Mouse (Mus musculus): ENCODE results near the gene Pdpn. TPM values are rescaled to one million over a fixed set of nuclear protein-coding genes. Genes with fewer than 3 reads are reported as not detected.

The Pdpn gene
- total RNA-seq, 4 experiments from 2014 or later, result 15.2 to 25.6 (median 19.6) TPM

DNA sequence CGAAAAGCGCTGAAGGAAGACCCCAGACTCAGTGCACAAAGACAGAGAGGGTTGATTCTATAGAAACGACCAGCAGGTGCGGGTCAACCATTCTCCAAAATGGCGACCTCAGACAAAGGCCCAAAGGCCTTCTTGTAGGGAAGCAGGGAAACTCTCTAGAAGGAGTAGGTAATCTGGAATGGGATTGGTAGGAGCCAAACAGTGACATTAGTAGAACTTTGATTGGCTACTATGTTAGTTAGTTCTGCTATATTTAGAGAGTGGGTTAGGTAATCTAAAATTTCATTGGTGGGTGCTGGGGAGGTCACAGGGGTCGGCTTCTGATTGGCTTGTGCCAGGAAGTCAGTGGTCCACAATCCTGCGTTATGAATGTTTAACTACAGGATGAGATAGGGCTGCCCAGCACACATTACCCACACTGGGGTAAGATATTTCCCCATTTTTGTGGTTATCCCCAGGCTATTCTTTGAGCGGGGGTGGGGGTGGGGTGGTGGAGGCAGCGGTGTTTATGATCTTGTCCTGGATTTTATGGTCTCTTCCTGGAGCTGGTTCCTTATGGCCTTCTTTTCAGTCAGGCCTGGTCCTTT, 59.7 kb downstream of the Pdpn start:
- no peak for DNase-seq (ENCODE audit: low spot score in 2 of 2)

DNA sequence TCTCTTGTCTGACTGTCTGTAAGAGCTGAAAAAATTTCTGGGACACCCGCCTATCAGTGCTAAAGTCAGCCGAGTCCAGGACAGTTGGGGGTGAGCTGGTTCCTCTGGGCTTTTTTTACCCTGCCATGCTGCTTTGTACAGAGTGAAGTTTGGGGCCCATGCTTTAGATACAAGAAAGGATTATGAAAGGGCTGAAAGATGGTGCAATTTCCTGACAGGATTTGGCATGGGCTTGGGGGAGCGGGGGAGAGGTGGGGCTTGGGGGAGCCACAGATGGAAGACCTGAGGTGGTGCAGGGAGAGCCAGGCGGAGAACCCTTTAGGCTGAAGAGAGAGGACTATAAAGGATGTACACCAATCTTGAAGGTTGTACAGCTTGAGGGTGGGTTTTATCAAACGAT, 60.2 kb downstream of the Pdpn start:
- DNase-seq (ENCODE audit: low spot score in 2 of 2), result no peak

DNA sequence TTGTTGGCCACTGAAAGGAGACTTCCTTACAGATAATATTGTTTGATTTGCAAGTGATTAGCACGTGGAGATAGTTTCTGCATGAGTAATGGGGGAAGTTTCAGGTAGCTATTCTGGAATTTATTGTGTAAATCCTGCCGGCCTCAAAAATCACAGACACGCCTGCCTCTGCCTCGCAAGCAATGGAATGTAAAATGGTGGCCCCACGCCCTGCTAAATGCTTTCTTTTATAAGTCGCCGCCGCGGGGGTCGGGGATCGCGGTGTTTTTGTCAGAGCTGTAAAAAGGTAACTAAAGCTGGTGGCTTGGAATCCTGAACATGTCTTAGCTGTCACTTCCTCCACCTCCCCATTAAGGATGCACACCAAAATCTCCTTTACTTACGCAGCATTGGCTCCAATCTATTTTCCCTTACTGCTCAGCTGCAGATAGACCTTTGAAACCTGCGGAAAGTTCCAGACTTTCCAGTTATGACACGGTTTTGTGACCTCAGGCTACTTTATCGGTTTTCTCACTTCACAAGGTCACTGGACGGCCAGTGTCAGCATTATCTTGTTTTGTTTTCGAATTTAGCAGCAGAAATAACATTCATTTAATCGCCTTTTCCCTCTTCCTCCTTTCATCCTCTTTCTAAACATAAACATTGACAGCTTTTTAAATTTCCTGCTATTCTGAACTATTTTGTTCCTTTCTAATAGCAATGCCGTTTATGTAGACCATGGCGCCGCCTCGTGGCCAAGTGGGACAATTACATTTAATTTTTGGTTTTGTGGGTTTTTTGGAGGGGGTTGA, 60.9 kb downstream of the Pdpn start:
- DNase-seq (ENCODE audit: low spot score in 2 of 2), result peak in 1 of 2 experiments; percentile 30

DNA sequence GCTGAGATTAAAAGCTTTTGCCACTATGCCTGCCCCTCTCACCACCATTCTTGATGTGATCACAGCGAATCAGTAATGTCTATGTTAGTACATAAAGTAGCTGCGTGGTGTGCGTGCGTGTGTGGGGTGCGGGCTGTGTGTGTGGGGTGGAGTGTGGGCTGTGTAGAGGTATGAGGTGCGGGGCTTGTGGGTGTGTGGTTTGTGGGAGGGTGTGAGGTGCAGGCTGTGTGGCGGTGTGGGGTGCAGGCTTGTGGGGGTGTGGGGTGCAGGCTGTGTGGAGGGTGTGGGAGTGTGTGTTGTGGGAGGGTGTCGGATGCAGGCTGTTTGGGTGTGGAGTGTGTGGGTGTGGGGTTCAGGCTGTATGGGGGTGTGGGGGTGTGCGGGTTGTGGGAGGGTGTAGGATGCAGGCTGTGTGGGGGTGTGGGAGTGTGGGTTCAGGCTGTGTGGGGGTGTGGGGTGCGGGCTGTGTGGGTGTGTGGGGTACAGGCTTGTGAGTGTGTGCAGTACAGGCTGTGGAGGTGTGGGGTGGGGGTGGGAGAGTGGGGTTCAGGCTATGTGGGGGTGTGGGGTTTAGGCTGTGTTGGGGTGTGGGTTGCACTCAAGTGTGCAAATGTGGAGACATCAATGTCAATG, 67.5 kb downstream of the Pdpn start:
- DNase-seq (ENCODE audit: low spot score in 2 of 2), result no peak

DNA sequence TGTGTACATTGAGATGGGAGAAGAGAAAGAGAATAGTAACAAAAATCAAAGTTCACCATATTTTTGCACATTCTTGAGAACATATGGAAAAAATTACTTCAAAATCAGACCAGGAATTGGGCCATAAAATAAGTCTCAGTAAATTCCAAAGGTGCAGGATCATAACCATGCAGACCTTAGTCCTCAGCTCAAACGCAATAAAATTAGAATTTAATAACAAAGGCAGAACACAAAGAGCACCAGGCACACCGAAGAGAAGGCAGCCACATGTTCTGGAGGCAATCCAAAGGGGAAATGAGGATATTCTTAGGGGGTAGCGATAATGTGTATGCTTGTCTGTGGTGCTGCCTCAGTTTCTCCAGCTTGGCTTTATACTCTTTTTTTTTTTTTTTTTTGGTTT, 68.3 kb downstream of the Pdpn start:
- no peak for DNase-seq (ENCODE audit: low spot score in 2 of 2)

- no peak for DNase-seq (ENCODE audit: low spot score in 2 of 2)
Observed at GRCm38 (mm10) chr4:143227976-143228375, 71.4 kb downstream of the Pdpn start.

GRCm38 (mm10) chr4:143225886-143226285, 73.5 kb downstream of the Pdpn start:
- no peak for DNase-seq (ENCODE audit: low spot score in 2 of 2)

DNA sequence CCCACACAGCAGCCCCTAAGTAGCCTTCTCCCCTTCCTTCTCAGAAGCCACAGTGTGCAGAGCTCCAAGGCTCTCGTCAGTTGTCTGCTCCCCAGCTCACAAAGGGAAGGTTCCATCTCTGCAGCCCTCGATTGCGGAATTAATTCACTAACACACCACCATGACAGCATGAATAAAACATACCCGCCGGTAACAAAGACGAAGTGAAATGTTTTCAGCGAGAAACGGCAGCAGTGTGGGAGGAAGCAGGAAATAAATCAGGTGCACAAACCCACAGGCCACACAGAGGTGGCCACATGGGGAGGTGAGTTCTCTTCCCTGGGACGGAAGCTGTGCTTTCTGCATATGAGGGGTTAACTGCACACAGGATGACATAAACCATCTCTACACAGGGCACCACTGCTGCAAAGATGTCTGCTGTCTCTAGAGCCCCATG, 80.0 kb downstream of the Pdpn start:
- DNase-seq (ENCODE audit: low spot score in 2 of 2), result no peak

- no peak for DNase-seq (ENCODE audit: low spot score in 2 of 2)
Observed at GRCm38 (mm10) chr4:143218858-143219257, 80.5 kb downstream of the Pdpn start.

Other genes starting within 250 kb of the Pdpn start
- gene Prdm2, start 86.6 kb downstream of the Pdpn start, total RNA-seq (2022), result 10 to 100 TPM; 35.9 to 40.1 (median 39.0) TPM
- 1 to 10 TPM; 1.5 to 2.2 (median 1.8) TPM for gene Lrrc38, start 50.2 kb upstream of the Pdpn start, total RNA-seq (2022)
- gene Pramel1, start 94.9 kb upstream of the Pdpn start, total RNA-seq (2022), result under 1 TPM in 2 of 4 experiments, not detected in 2; 0.13 TPM
- 10 to 100 TPM; 10.4 to 15.2 (median 11.8) TPM for gene Pramef8, start 112.9 kb upstream of the Pdpn start, total RNA-seq (2022)
- not detected for gene Oog4, start 150.8 kb upstream of the Pdpn start, total RNA-seq (2022)
- not detected for gene Gm13043, start 211.8 kb upstream of the Pdpn start, total RNA-seq (2022)
- not detected for gene Gm13040, start 236.4 kb upstream of the Pdpn start, total RNA-seq (2022)

All from left cerebral cortex, adult 8-10 months (tissue).